Mouse (Mus musculus) heart, embryonic 11.5 days (tissue): ENCODE results near the gene Btaf1. TPM values are rescaled to one million over a fixed set of nuclear protein-coding genes. Genes with fewer than 3 reads are reported as not detected.

Experiments
- ATAC-seq: fragments of 200-750 bp; cut with Nextera tagmentation; replicated peaks from 2 replicates; pipeline ENCODE4 v1.8.0; 2017; ENCODE audit warnings: moderate library complexity; ENCODE audit not compliant: insufficient number of reproducible peaks, low FRiP score, low TSS enrichment
- H3K27ac ChIP-seq: fragments of 300-500 bp; sonication (generic); 2 replicates; pipeline ENCODE4 v1.5.1; 2014; ENCODE audit warnings: mild to moderate bottlenecking, low read depth, low read length
- H3K27me3 ChIP-seq: fragments of 300-500 bp; sonication (generic); 2 replicates; pipeline ENCODE4 v1.6.1; 2014; ENCODE audit warnings: mild to moderate bottlenecking, low read length, mixed read lengths; ENCODE audit not compliant: control insufficient read depth, insufficient read depth
- H3K36me3 ChIP-seq: fragments of 300-500 bp; sonication (generic); 2 replicates; pipeline ENCODE4 v1.6.1; 2014; ENCODE audit warnings: mild to moderate bottlenecking, low read length, moderate library complexity, mixed read lengths; ENCODE audit not compliant: control insufficient read depth, insufficient read depth
- H3K4me1 ChIP-seq: fragments of 300-500 bp; sonication (generic); 2 replicates; pipeline ENCODE4 v1.6.1; 2014; ENCODE audit warnings: low read length; ENCODE audit not compliant: control insufficient read depth, insufficient read depth
- H3K4me2 ChIP-seq: fragments of 300-500 bp; sonication (generic); 2 replicates; pipeline ENCODE4 v1.6.1; 2014; ENCODE audit warnings: mild to moderate bottlenecking, moderate library complexity
- H3K4me3 ChIP-seq: fragments of 300-500 bp; sonication (generic); 2 replicates; pipeline ENCODE4 v1.5.1; 2014; ENCODE audit warnings: low read depth, low read length
- H3K9ac ChIP-seq: fragments of 300-500 bp; sonication (generic); 2 replicates; pipeline ENCODE4 v1.6.1; 2014; ENCODE audit warnings: mild to moderate bottlenecking, low read depth, low read length, moderate library complexity
- H3K9me3 ChIP-seq: fragments of 300-500 bp; sonication (generic); replicated peaks from 2 replicates; pipeline ENCODE4 v1.6.1; 2016; ENCODE audit warnings: low read length; ENCODE audit not compliant: control insufficient read depth
- WGBS: fragments of 180-500 bp; shearing (Covaris S2); extraction: QIAGEN DNeasy Blood & Tissue Kit; methylation state at CpG from one replicate; pipeline ENCODE4 v1.1.7; 2014; ENCODE audit not compliant: insufficient replicate concordance; 5-methylcytosine and 5-hydroxymethylcytosine counted together
- polyA plus RNA-seq: library from polyadenylated mRNA; unstranded; fragments of >200 nt; fragmentation: Nextera tagmentation; extraction: Ambion mirVana; gene quantifications from 2 replicates; pipeline ENCODE4 v1.2.1, GENCODE M21; 2014

Gene Btaf1
- polyA plus RNA-seq, 1 experiment from 2014 or later, result 12.8 TPM

DNA sequence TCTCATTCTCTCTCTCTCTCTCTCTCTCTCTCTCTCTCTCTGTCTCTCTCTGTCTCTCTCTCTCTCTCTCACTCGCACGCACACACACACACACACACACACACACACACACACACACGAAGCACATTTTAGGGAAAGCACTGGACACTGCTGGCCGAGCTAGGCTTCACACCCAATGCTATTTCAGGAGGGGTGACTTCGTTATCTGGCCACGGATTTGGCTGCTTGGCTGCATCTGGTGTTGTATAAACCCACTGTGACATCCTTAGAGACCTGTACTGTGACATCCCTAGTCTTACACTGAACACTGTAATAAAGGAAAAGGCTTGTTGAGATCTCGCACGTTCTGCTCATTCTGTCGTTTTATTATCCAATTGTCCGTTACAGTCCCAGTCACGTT lies 95.1 kb downstream of the Btaf1 start:
- Histone ChIP-seq H3K27ac (no peak overlapping the region), H3K9me3 (0 out of 2 replicates have a peak, but pooled peaks cover 2% of the 10 kb centered on the region), H3K9ac (no peak overlapping the region), H3K27me3 (no peaks in the 10 kb centered on the region), H3K4me1 (peaks cover 4% of the 10 kb centered on the region; the same call in 1 of the 2 replicates), H3K4me3 (no peak overlapping the region), H3K4me2 (no peak overlapping the region), H3K36me3 (no peaks in the 10 kb centered on the region)
- no peak for ATAC-seq
- 65% methylated on average over 11 of the region's 11 CpGs for WGBS

DNA sequence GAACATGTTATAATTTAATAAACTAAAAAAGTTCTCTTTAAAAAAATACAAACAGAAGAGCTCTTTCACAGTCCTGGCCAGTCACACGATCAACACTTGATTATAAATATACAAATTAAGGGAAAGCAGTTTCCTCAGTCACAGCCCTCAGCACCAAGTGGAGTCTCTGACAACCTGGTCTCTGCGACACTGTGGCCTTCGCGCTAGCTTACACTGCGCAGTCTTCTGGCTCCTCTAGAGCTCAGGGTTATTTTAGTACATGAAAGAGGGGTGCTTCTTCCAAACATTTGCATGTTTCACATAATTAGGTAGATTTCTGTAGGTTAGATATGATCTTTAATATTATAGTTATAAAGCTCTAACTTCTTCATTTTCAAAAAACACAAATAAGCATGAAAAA lies 96.3 kb downstream of the Btaf1 start:
- ATAC-seq, result no peak
- Histone ChIP-seq H3K4me1 (peaks cover 7% of the 10 kb centered on the region; the same call in 1 of the 2 replicates), H3K9me3 (no peaks in the 10 kb centered on the region), H3K4me2 (no peak overlapping the region), H3K36me3 (no peaks in the 10 kb centered on the region), H3K27ac (no peak overlapping the region), H3K27me3 (no peaks in the 10 kb centered on the region), H3K4me3 (no peak overlapping the region), H3K9ac (no peak overlapping the region)
- WGBS, result 85% methylated on average over 5 of the region's 5 CpGs

DNA sequence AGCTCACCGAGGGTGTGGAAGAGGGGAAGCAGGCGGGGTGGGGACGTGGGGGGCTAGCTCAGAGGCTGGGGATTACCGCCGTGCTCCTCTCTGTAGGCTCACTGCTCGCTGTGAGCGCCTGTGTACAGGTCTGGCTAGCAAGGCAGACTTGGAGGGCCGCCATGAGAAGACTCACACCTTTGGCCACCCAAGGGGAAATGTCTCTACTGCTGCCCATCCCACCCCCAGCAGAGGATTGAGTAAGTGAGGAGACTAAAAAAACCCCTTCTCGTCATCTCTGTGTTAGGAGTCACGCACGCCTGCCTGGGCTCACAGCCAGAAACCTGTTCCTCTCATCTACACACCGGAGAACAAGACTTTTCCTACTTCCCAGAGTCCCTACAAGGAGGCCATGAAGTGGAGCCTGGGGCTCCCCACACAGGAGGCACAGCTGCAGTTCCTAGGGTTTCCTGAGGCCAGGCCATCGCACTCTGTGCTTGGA lies 100.0 kb downstream of the Btaf1 start:
- 69% methylated on average over 13 of the region's 13 CpGs for WGBS
- Histone ChIP-seq H3K4me3 (no peak overlapping the region), H3K4me2 (no peak overlapping the region), H3K4me1 (0 out of 2 replicates have a peak, but pooled peaks cover 3% of the 10 kb centered on the region), H3K9me3 (no peaks in the 10 kb centered on the region), H3K27me3 (no peaks in the 10 kb centered on the region), H3K27ac (0 out of 2 replicates have a peak overlapping the region, but pooled peaks have one; percentile 35), H3K9ac (no peak overlapping the region), H3K36me3 (no peaks in the 10 kb centered on the region)
- no peak for ATAC-seq

DNA sequence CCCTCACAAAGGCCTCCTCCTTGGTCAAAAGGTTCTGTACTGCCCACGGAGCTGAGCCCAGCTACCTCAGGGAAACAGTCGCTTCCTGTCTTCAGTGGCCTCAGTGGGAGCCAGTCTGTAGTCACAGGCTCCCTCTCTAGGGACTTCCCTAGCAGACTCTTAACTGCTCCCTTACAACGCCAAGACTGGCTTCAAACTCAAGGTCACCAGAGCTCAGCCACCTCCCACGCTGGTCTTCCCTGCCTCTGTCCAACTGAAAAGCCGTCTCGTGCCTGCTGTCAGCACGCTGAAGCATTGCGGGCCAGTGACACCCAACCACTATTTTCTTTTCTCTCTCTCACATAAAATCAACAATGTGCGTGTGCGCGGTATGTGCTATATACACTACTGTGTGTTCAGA lies 100.5 kb downstream of the Btaf1 start:
- no peaks in the 10 kb centered on the region for H3K27me3 ChIP-seq
- ATAC-seq, result no peak
- no peaks in the 10 kb centered on the region for H3K36me3 ChIP-seq
- no peak overlapping the region for H3K4me2 ChIP-seq
- H3K4me3 ChIP-seq, result no peak overlapping the region
- no peak overlapping the region for H3K9ac ChIP-seq
- WGBS, result 59% methylated on average over 11 of the region's 11 CpGs
- no peaks in the 10 kb centered on the region for H3K9me3 ChIP-seq
- 0 out of 2 replicates have a peak, but pooled peaks cover 3% of the 10 kb centered on the region for H3K4me1 ChIP-seq
- H3K27ac ChIP-seq, result peak overlapping the region; percentile 35; the same call in 1 of the 2 replicates

DNA sequence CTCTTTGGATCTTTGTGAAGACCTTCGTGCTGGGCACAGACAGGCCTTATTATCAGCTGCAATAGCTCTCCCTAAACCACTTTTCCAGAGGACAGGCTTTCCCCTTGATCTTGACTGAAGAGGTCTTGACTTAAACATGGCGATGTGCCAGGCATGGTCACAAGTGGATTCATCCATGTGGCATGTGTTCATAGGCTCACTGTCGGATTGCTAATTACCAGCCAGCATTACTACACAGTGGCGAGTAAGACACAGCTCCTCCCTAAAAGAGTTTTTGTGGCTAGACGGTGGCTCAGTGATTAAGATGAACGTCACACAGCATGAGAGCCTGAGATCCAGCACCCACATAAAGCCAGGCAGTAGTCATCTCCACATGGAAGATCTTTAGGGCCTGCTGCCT lies 103.9 kb downstream of the Btaf1 start:
- no peaks in the 10 kb centered on the region for H3K27me3 ChIP-seq
- H3K4me2 ChIP-seq, result no peak overlapping the region
- no peak for ATAC-seq
- H3K27ac ChIP-seq, result no peak overlapping the region
- 79% methylated on average over 6 of the region's 6 CpGs for WGBS
- H3K9me3 ChIP-seq, result no peaks in the 10 kb centered on the region
- H3K4me3 ChIP-seq, result no peak overlapping the region
- H3K36me3 ChIP-seq, result no peaks in the 10 kb centered on the region
- no peak overlapping the region for H3K9ac ChIP-seq
- H3K4me1 ChIP-seq, result 0 out of 2 replicates have a peak, but pooled peaks cover 3% of the 10 kb centered on the region

DNA sequence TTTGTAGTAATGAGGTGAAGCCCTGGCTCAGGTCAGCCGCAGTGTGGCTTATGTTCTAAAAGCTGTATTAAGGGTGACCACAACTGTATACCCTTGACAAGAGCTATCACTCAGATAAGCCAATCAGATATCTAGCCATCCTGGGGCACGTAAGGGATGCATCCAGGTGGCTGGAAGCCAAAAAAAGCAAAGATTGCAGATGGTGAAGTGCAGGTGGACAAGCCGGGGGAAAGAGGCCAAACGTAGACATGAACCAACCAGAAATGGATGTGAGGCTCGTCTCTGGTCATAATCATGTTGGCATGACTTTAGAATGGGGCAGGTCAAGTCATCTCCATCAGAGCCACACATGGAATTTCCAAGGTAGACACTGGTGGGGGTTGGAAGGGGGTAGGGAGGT lies 105.6 kb downstream of the Btaf1 start:
- H3K27me3 ChIP-seq, result no peaks in the 10 kb centered on the region
- H3K36me3 ChIP-seq, result no peaks in the 10 kb centered on the region
- H3K4me3 ChIP-seq, result no peak overlapping the region
- no peaks in the 10 kb centered on the region for H3K4me1 ChIP-seq
- no peak overlapping the region for H3K9ac ChIP-seq
- H3K9me3 ChIP-seq, result no peaks in the 10 kb centered on the region
- no peak for ATAC-seq
- WGBS, result 76% methylated on average over 5 of the region's 5 CpGs
- no peak overlapping the region for H3K27ac ChIP-seq
- no peak overlapping the region for H3K4me2 ChIP-seq

DNA sequence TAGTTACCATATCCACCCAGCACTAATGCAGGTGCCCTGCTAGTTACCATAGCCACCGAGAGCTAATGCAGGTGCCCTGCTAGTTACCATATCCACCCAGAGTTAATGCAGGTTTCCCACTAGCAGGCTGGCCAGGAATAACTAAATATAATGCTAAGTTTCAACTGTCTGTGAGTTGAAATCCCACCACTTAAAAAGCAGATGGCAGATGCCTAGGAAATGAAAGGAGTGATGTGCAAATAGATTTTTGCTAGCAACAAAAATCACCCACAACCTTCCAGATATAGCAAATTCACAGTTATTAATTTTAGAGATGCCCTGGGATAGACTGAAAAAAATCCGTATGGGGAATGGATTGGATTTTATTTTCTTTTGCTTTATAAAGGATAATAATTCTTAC lies 106.5 kb downstream of the Btaf1 start:
- Histone ChIP-seq H3K4me2 (no peak overlapping the region), H3K27ac (no peak overlapping the region), H3K9ac (no peak overlapping the region), H3K27me3 (no peaks in the 10 kb centered on the region), H3K4me3 (no peak overlapping the region), H3K4me1 (0 out of 2 replicates have a peak, but pooled peaks cover under 1% of the 10 kb centered on the region), H3K36me3 (no peaks in the 10 kb centered on the region), H3K9me3 (no peaks in the 10 kb centered on the region)
- ATAC-seq, result no peak
- 81% methylated on average over 2 of the region's 2 CpGs for WGBS

DNA sequence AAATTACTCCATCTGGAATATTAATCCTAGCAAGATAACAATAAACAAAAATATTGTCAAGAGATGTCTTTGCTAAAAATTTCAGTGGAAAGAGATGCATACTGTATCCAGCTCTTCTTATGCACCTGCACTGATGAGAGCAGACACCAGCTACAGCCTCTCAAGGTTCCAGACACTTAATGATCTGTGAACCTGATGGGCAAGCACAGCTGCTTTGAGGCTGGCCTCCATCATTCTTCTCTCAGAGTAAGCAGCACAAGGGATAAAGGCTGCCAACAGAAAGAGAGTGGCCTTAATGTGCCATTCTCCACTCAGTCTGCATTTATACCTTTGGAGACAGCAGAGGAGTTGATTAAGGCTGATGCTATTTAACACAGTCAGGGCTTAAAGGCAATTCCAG lies 115.0 kb downstream of the Btaf1 start:
- no peak overlapping the region for H3K27ac ChIP-seq
- H3K27me3 ChIP-seq, result no peaks in the 10 kb centered on the region
- ATAC-seq, result no peak
- no peaks in the 10 kb centered on the region for H3K36me3 ChIP-seq
- H3K9ac ChIP-seq, result no peak overlapping the region
- no peak overlapping the region for H3K4me2 ChIP-seq
- H3K4me1 ChIP-seq, result 0 out of 2 replicates have a peak, but pooled peaks cover 3% of the 10 kb centered on the region
- no peak overlapping the region for H3K4me3 ChIP-seq
- H3K9me3 ChIP-seq, result no peaks in the 10 kb centered on the region

DNA sequence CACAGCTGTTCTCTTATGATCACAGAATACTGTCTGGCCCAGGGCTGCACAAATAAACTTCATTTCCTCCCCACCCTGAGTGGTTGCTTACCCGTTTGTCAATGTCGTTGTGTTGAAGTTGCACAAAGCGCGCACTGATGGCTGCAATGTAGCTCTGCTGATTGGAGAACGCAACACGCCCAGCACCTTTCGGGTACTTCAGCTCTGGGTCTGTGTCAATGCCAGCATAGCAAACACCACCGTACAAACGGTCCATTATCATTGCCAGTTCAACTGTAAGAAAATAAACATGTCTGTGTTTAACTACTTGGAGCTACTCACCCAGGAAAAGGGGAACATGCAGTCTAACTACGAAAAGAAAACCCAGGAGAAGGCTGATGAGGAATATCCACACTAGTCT lies 118.6 kb downstream of the Btaf1 start:
- Histone ChIP-seq H3K4me3 (no peak overlapping the region), H3K27me3 (no peaks in the 10 kb centered on the region), H3K4me1 (no peaks in the 10 kb centered on the region), H3K9ac (no peak overlapping the region), H3K27ac (no peak overlapping the region), H3K9me3 (no peaks in the 10 kb centered on the region), H3K4me2 (no peak overlapping the region), H3K36me3 (no peaks in the 10 kb centered on the region)
- WGBS, result 83% methylated on average over 10 of the region's 10 CpGs
- ATAC-seq, result no peak
